Mouse (Mus musculus) heart, postnatal 36 days (tissue): ENCODE data around the gene Btnl6. TPM values are rescaled to one million over a fixed set of nuclear protein-coding genes. Genes with fewer than 3 reads are reported as not detected.
A peak's percentile ranks its signal among the peaks of the same experiment; 100 is the strongest.
"Not testable (repeated sequence)": the region's sequence is repeated elsewhere in the genome, so short reads cannot be mapped to it uniquely, and the experiment has no call there.

Source experiments
- DNase-seq, 2 experiments: peaks; one replicate each; pipeline ENCODE4 v3.0.0; 2021 to 2022
- intact Hi-C: fragments of 180-260 bp; cut with DNase I; formaldehyde crosslinking; loops from one replicate; pipeline ENCODE4 v1.15.1; 2025
- total RNA-seq, 2 experiments: library from RNA; stranded (reverse); gene quantifications; 2 replicates each; pipeline ENCODE4 v1.2.3; 2021

Btnl6 gene
- total RNA-seq, result not detected

GRCm38 (mm10) chr17:34517252-34517651 lies at the start of gene Btnl6:
Gene Btnl6 (minus strand): TSS chr17:34517352.
- intact Hi-C loops, result no loop called here
- no peak for DNase-seq

- intact Hi-C loops, result loop anchor here (2.0 kb wide), 1 partner anchor 22 kb away; no protein-coding TSS in a partner anchor
- peak; percentile 54 to 56 for DNase-seq
Measured at GRCm38 (mm10) chr17:34564796-34565195, 47.6 kb upstream of the Btnl6 start.

GRCm38 (mm10) chr17:34564003-34564421 lies 46.9 kb upstream of the Btnl6 start, which contains the start of gene Notch4:
Gene Notch4 (plus strand): TSS chr17:34564268.
- intact Hi-C loops, result loop anchor here (2.0 kb wide), 1 partner anchor 23 kb away; no protein-coding TSS in a partner anchor
- DNase-seq, result peak; percentile 60 to 64

GRCm38 (mm10) chr17:34563354-34563753 lies 46.2 kb upstream of the Btnl6 start:
- DNase-seq, result no peak
- intact Hi-C loops, result no loop called here

- intact Hi-C loops, result no loop called here
- no peak for DNase-seq
Measured at GRCm38 (mm10) chr17:34562595-34562994, 45.4 kb upstream of the Btnl6 start.

- intact Hi-C loops, result no loop called here
Measured at GRCm38 (mm10) chr17:34561200-34561599, 44.0 kb upstream of the Btnl6 start.

GRCm38 (mm10) chr17:34560438-34560837 lies 43.3 kb upstream of the Btnl6 start:
- intact Hi-C loops, result no loop called here
- no peak for DNase-seq

More at GRCm38 (mm10) chr17:34561200-34561599, 44.0 kb upstream of the Btnl6 start:
- DNase-seq, result no peak

GRCm38 (mm10) chr17:34559895-34560294 lies 42.7 kb upstream of the Btnl6 start:
- no peak for DNase-seq
- intact Hi-C loops, result no loop called here

- no peak for DNase-seq
- intact Hi-C loops, result no loop called here
Measured at GRCm38 (mm10) chr17:34559116-34559515, 42.0 kb upstream of the Btnl6 start.

- intact Hi-C loops, result no loop called here
Measured at GRCm38 (mm10) chr17:34557411-34557810, 40.3 kb upstream of the Btnl6 start.

GRCm38 (mm10) chr17:34556406-34556805 lies 39.3 kb upstream of the Btnl6 start:
- no peak for DNase-seq
- intact Hi-C loops, result no loop called here

More at GRCm38 (mm10) chr17:34557411-34557810, 40.3 kb upstream of the Btnl6 start:
- no peak for DNase-seq

GRCm38 (mm10) chr17:34555483-34555882 lies 38.3 kb upstream of the Btnl6 start:
- intact Hi-C loops, result loop anchor here (1.0 to 2.0 kb wide), 2 partner anchors 64 to 115 kb away; no protein-coding TSS in a partner anchor
- DNase-seq, result peak; percentile 80 to 90

- intact Hi-C loops, result no loop called here
- no peak for DNase-seq
Measured at GRCm38 (mm10) chr17:34549843-34550242, 32.7 kb upstream of the Btnl6 start.

- no peak for DNase-seq
- intact Hi-C loops, result no loop called here
Measured at GRCm38 (mm10) chr17:34549156-34549555, 32.0 kb upstream of the Btnl6 start.

- DNase-seq, result no peak
- intact Hi-C loops, result no loop called here
Measured at GRCm38 (mm10) chr17:34547601-34548000, 30.4 kb upstream of the Btnl6 start.

- no peak for DNase-seq
- intact Hi-C loops, result no loop called here
Measured at GRCm38 (mm10) chr17:34546797-34547196, 29.6 kb upstream of the Btnl6 start.

- intact Hi-C loops, DNase-seq: not testable (repeated sequence)
Measured at GRCm38 (mm10) chr17:34543567-34543966, 26.4 kb upstream of the Btnl6 start.

- no peak for DNase-seq
- intact Hi-C loops, result no loop called here
Measured at GRCm38 (mm10) chr17:34532671-34533070, 15.5 kb upstream of the Btnl6 start.

- no peak for DNase-seq
- intact Hi-C loops, result no loop called here
Measured at GRCm38 (mm10) chr17:34519001-34519400, 1.8 kb upstream of the Btnl6 start.

GRCm38 (mm10) chr17:34518571-34518970 lies 1.4 kb upstream of the Btnl6 start:
- DNase-seq, intact Hi-C loops: not testable (repeated sequence)

GRCm38 (mm10) chr17:34517795-34518194 lies 643 bp upstream of the Btnl6 start:
- intact Hi-C loops, result no loop called here
- DNase-seq, result no peak

- no peak for DNase-seq
- intact Hi-C loops, result no loop called here
Measured at GRCm38 (mm10) chr17:34516514-34516913, 638 bp downstream of the Btnl6 start.

- DNase-seq, intact Hi-C loops: not testable (repeated sequence)
Measured at GRCm38 (mm10) chr17:34511723-34512122, 5.4 kb downstream of the Btnl6 start.
